In genomic region chr1:85751932-85752680, GRCm38 (mm10) we compare ENCODE assay signal across 1 mouse cellular context.
TF ChIP-seq lines count a peak whose summit lies in the region.

No protein-coding gene starts in this region.

TF ChIP-seq in CH12.LX, 34 proteins besides CTCF, POLR2A, EP300 and RAD21 (continued from another document):
- TF ChIP-seq CHD1 (IDR thresholded peaks at IDR 0.05; ENCODE audit: low read depth, low read length) (no peak), MXI1 (IDR thresholded peaks at IDR 0.05; ENCODE audit: low read depth, low read length) (peak; percentile 37; the same call in 1 of the 2 replicates), JUND (conservative IDR thresholded peaks at IDR 0.05; ENCODE audit: low read depth, low read length) (no peak), TBP (conservative IDR thresholded peaks at IDR 0.05; ENCODE audit: low read depth, low read length) (0 out of 2 replicates have a peak, but pooled peaks have one; percentile 49), ELF1 (IDR thresholded peaks at IDR 0.05; ENCODE audit: low read depth, low read length) (0 out of 2 replicates have a peak, but pooled peaks have one; percentile 11), MAX (IDR thresholded peaks at IDR 0.05; ENCODE audit: low read length) (no peak; the same call in 1 of the 2 replicates), TCF12 (IDR thresholded peaks at IDR 0.05; ENCODE audit: low read depth, low read length) (peak; percentile 44; the same call in 1 of the 2 replicates), ZC3H11A (IDR thresholded peaks at IDR 0.05; ENCODE audit: low read depth, low read length) (no peak), SIN3A (IDR thresholded peaks at IDR 0.05; ENCODE audit: low read length) (peak; percentile 87; the same call in 1 of the 2 replicates), ETS1 (conservative IDR thresholded peaks at IDR 0.05; ENCODE audit: low read depth, low read length) (no peak), GABPA (IDR thresholded peaks at IDR 0.05; ENCODE audit: insufficient replicate concordance, low read depth, low read length) (no peak), CHD2 (IDR thresholded peaks at IDR 0.05; ENCODE audit: low read length) (peak; percentile 72), IRF4 (IDR thresholded peaks at IDR 0.05; ENCODE audit: low read depth, low read length) (peak; percentile 48; the same call in 1 of the 2 replicates)
